Mouse (Mus musculus): ENCODE measurements around the gene Zfp276. TPM values are rescaled to one million over a fixed set of nuclear protein-coding genes. Genes with fewer than 3 reads are reported as not detected.
A peak's percentile ranks its signal among the peaks of the same experiment; 100 is the strongest.

The Zfp276 gene
- 14.8 and 19.1 TPM in 2 replicates for total RNA-seq (2012; rRNA removed)

DNA sequence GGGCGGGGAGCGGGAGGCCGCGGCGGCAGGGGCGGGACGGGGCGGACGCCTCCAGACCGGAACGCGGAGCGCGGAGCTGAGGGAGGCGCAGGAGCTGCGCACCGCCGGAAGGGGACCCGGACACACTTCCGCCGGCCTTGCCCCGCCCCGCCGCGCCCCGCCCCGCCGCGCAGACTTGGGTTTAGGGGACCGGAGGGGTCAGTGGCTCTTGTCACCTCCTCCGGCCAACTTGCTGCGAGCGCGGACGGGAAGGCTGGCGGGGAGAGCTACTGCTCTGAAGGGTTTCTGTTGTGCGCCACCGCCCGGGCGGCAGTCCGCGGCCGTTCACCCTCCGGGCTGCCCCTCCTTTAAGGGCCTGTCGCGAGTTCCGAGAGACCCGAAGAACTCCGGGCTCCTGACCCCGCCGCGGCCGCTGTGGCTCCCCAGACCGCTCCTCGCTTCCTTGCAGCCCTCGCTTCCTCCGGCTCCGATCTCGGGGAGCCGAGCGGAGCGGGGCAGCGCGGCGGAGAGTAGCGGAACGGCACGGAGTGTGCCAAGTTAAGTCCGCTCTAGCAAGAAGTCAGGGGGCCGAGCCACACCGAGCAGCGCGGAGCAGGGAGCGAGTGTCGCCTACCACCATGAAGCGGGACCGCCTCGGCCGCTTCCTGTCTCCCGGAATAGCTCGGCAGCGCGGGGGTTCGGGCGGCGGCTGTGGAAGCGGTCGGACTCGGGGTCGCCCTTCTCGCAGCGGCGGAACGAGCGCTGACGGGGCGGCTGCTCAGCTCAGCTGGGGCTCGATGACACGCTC, at the start of gene Zfp276, which contains the start of gene Vps9d1:
Gene Zfp276, plus strand, starts transcription at position 97 of the 787 bp plus-strand sequence.
Gene Vps9d1, minus strand, starts transcription at position 250 of the 787 bp plus-strand sequence.
- Histone ChIP-seq H3K9me3 (ENCODE audit: control insufficient read depth, insufficient read depth, low read depth, low read length) (no peaks in the 10 kb centered on the region), H3K4me1 (ENCODE audit: control insufficient read depth in 2 of 2, insufficient read depth in 2 of 2, low read length in 2 of 2, poor library complexity in 1 of 2) (no peaks in the 10 kb centered on the region), H3K36me3 (ENCODE audit: control insufficient read depth, insufficient read depth, low read length, poor library complexity, severe bottlenecking) (peaks cover 9% of the 10 kb centered on the region; the same call in 1 of the 2 replicates), H3K27ac (ENCODE audit: insufficient read depth, low read depth, low read length, poor library complexity, severe bottlenecking) (no peak within 1 kb of the TSS; the same call in 1 of the 2 replicates), H3K9ac (ENCODE audit: insufficient read depth, low read depth, low read length, poor library complexity, severe bottlenecking) (peak within 1 kb of the TSS; percentile 93), H3K4me3 (ENCODE audit: insufficient read depth in 1 of 2, low read depth in 1 of 2, low read length in 2 of 2, poor library complexity in 1 of 2, severe bottlenecking in 1 of 2) (peak within 1 kb of the TSS; percentile 92 to 96)
- in situ Hi-C loops (cut with MboI; ENCODE audit: low sequenced_read_pairs in 2 of 2, unreplicated experiment in 2 of 2), result no loop called here
- peak; percentile 56 for DNase-seq (ENCODE audit: low read depth, low spot score)
- TF ChIP-seq ZC3H11A (IDR thresholded peaks at IDR 0.05; ENCODE audit: borderline replicate concordance, low read depth, low read length), result no peak
- no peak for TF ChIP-seq ZNF384 (IDR thresholded peaks at IDR 0.05; ENCODE audit: low read depth, low read length)
- TF ChIP-seq HCFC1 (IDR thresholded peaks at IDR 0.05; ENCODE audit: borderline replicate concordance, insufficient read depth, low read length), result peak; percentile 78; the same call in 1 of the 2 replicates

DNA sequence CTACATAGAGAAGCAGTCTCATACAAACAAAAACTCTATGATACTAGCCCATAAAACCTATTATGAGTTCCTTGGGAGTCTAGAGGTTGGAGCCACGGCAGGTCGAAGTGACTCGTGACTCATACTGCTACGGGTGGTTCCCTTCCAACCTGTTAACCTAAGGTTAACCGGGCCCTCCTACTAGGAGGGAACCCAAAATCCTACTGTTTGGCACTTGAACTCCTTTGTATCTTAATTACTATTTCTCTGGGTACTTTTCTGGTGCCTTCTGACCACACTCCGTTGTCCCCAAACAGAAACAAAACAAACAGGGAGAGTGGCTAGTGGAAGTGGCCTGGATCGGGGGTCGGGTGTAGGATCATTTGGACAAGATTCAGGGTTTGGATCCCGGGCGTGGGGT, 42.1 kb upstream of the Zfp276 start:
- peak overlapping the region; percentile 83 to 95 for H3K4me3 ChIP-seq (ENCODE audit: insufficient read depth in 1 of 2, low read depth in 1 of 2, low read length in 2 of 2, poor library complexity in 1 of 2, severe bottlenecking in 1 of 2)
- no peaks in the 10 kb centered on the region for H3K9me3 ChIP-seq (ENCODE audit: control insufficient read depth, insufficient read depth, low read depth, low read length)
- peaks cover 0 to 2% of the 10 kb centered on the region in 2 experiments; a peak in 1 of 4 replicates for H3K4me1 ChIP-seq (ENCODE audit: control insufficient read depth in 2 of 2, insufficient read depth in 2 of 2, low read length in 2 of 2, poor library complexity in 1 of 2)
- in situ Hi-C loops (cut with MboI; ENCODE audit: low sequenced_read_pairs in 2 of 2, unreplicated experiment in 2 of 2), result no loop called here
- no peak for TF ChIP-seq HCFC1 (IDR thresholded peaks at IDR 0.05; ENCODE audit: borderline replicate concordance, insufficient read depth, low read length)
- no peak for TF ChIP-seq MAFK (IDR thresholded peaks at IDR 0.05; ENCODE audit: insufficient read depth, low read depth, low read length)
- TF ChIP-seq CHD2 (IDR thresholded peaks at IDR 0.05; ENCODE audit: low read depth, low read length), result no peak
- no peak overlapping the region for H3K27ac ChIP-seq (ENCODE audit: insufficient read depth, low read depth, low read length, poor library complexity, severe bottlenecking)
- peak overlapping the region; percentile 96 for H3K9ac ChIP-seq (ENCODE audit: insufficient read depth, low read depth, low read length, poor library complexity, severe bottlenecking)
- no peak for DNase-seq (ENCODE audit: low read depth, low spot score)
- peaks cover 27% of the 10 kb centered on the region for H3K36me3 ChIP-seq (ENCODE audit: control insufficient read depth, insufficient read depth, low read length, poor library complexity, severe bottlenecking)

DNA sequence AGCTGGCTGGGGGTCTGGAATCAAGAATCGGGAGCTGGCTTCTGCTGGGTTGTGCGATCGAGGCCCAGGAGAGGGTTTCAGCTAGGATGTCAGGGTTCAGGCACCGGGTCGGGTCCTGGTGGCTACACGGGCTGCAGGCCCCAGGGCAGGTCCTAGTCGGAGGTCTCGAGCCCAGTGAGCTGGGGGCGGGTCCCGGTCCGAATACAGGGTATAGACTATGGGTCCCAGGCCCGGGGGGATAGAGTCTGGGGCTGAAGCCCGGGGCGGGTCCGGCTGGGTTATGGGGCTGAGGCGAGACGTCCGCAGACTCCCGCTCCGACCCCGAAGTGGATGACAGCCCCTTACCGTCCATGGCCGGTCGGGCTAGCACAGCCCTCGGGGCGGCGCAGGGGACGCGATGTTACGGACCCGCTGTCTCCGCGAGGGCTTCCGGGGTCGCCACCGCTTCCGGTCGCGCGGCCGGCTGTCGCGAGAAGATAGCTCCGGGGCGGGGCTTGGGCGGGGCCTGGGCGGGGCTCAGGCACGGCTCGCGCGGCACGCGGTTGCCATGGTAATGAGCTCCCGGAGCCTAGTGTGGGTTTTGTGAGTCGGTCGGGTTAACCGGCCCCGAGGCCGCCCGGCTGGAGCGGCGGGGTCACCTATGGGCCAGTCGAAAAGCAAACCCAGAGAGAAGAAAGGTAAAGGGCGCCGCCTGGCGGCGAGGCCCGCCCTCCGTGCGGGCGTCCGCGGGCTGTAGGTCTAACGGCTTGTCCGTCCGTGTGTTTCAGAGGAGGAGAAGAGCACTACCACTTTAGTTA, 41.5 kb upstream of the Zfp276 start, which contains the start of the genes Chmp1a and Spata33:
Gene Chmp1a, minus strand, starts transcription at position 443 of the 797 bp plus-strand sequence.
Gene Spata33, plus strand, starts transcription at position 512 of the 797 bp plus-strand sequence.
- H3K36me3 ChIP-seq (ENCODE audit: control insufficient read depth, insufficient read depth, low read length, poor library complexity, severe bottlenecking), result peaks cover 22% of the 10 kb centered on the region
- H3K4me1 ChIP-seq (ENCODE audit: control insufficient read depth in 2 of 2, insufficient read depth in 2 of 2, low read length in 2 of 2, poor library complexity in 1 of 2), result peaks cover 2 to 3% of the 10 kb centered on the region in 2 experiments; a peak in 2 of 4 replicates
- DNase-seq (ENCODE audit: low read depth, low spot score), result peak; percentile 91
- peak; percentile 93 for TF ChIP-seq CHD2 (IDR thresholded peaks at IDR 0.05; ENCODE audit: low read depth, low read length)
- TF ChIP-seq ZNF384 (IDR thresholded peaks at IDR 0.05; ENCODE audit: low read depth, low read length), result no peak
- TF ChIP-seq HCFC1 (IDR thresholded peaks at IDR 0.05; ENCODE audit: borderline replicate concordance, insufficient read depth, low read length), result peak; percentile 15; the same call in 1 of the 2 replicates
- TF ChIP-seq ZC3H11A (IDR thresholded peaks at IDR 0.05; ENCODE audit: borderline replicate concordance, low read depth, low read length), result no peak
- TF ChIP-seq MAFK (IDR thresholded peaks at IDR 0.05; ENCODE audit: insufficient read depth, low read depth, low read length), result no peak
- H3K27ac ChIP-seq (ENCODE audit: insufficient read depth, low read depth, low read length, poor library complexity, severe bottlenecking), result peak within 1 kb of the TSS; percentile 24; the same call in 1 of the 2 replicates
- no peaks in the 10 kb centered on the region for H3K9me3 ChIP-seq (ENCODE audit: control insufficient read depth, insufficient read depth, low read depth, low read length)
- in situ Hi-C loops (cut with MboI; ENCODE audit: low sequenced_read_pairs in 2 of 2, unreplicated experiment in 2 of 2), result no loop called here
- H3K9ac ChIP-seq (ENCODE audit: insufficient read depth, low read depth, low read length, poor library complexity, severe bottlenecking), result peak within 1 kb of the TSS; percentile 96
- H3K4me3 ChIP-seq (ENCODE audit: insufficient read depth in 1 of 2, low read depth in 1 of 2, low read length in 2 of 2, poor library complexity in 1 of 2, severe bottlenecking in 1 of 2), result peak within 1 kb of the TSS; percentile 83 to 95

DNA sequence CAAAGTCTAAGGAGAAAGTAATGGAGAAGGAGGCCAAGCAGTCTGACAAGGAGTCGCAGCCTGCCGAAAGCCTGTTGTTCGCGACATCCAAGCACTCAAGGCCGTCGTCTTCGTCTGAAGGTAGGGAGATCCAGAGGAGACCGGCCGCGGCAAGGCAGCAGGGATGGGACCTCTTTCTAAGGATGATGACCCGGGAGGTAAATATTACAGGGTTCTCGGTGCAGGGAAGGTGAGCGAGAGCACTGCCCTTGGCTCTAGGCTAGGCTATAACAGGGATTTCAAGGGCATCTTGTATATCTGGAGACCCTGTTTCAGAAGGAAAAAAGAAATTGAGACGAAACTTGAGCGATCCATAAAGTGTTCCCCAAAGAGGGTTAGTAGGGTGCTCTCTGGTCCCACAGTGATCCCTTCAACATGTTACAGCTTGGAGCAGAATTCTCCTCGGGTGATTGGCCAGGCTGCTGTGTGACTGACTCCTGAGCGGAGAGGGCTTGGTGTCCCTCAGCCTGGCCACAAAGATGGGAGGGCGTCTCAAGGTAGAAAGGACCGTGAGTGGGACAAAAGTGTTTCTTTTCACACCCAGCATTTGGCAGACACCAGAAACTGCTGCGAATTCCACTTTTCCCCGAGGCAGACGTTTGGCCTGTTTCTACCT, 40.8 kb upstream of the Zfp276 start:
- Histone ChIP-seq H3K27ac (ENCODE audit: insufficient read depth, low read depth, low read length, poor library complexity, severe bottlenecking) (no peak overlapping the region), H3K9ac (ENCODE audit: insufficient read depth, low read depth, low read length, poor library complexity, severe bottlenecking) (peak overlapping the region; percentile 58), H3K4me1 (ENCODE audit: control insufficient read depth in 2 of 2, insufficient read depth in 2 of 2, low read length in 2 of 2, poor library complexity in 1 of 2) (peaks cover 2 to 3% of the 10 kb centered on the region in 2 experiments; a peak in 2 of 4 replicates), H3K4me3 (ENCODE audit: insufficient read depth in 1 of 2, low read depth in 1 of 2, low read length in 2 of 2, poor library complexity in 1 of 2, severe bottlenecking in 1 of 2) (peak overlapping the region; percentile 62 to 95), H3K36me3 (ENCODE audit: control insufficient read depth, insufficient read depth, low read length, poor library complexity, severe bottlenecking) (peaks cover 15% of the 10 kb centered on the region), H3K9me3 (ENCODE audit: control insufficient read depth, insufficient read depth, low read depth, low read length) (no peaks in the 10 kb centered on the region)
- TF ChIP-seq MAFK (IDR thresholded peaks at IDR 0.05; ENCODE audit: insufficient read depth, low read depth, low read length), result no peak
- no peak for TF ChIP-seq HCFC1 (IDR thresholded peaks at IDR 0.05; ENCODE audit: borderline replicate concordance, insufficient read depth, low read length)
- TF ChIP-seq CHD2 (IDR thresholded peaks at IDR 0.05; ENCODE audit: low read depth, low read length), result no peak
- no peak for TF ChIP-seq ZC3H11A (IDR thresholded peaks at IDR 0.05; ENCODE audit: borderline replicate concordance, low read depth, low read length)
- DNase-seq (ENCODE audit: low read depth, low spot score), result no peak
- in situ Hi-C loops (cut with MboI; ENCODE audit: low sequenced_read_pairs in 2 of 2, unreplicated experiment in 2 of 2), result no loop called here
